Mouse (Mus musculus) ES-E14 (cell line): ENCODE measurements around the gene Lrp1.

Experiments used
- CHD2 ChIP-seq: IDR thresholded peaks from 2 replicates; pipeline ENCODE4 v1.6.1; 2014; ENCODE audit warnings: mild to moderate bottlenecking, low read depth, low read length, inconsistent platforms
- ZNF384 ChIP-seq: IDR thresholded peaks from 2 replicates; pipeline ENCODE4 v1.6.1; 2012; ENCODE audit warnings: low read depth, low read length, inconsistent platforms

- no peak for TF ChIP-seq ZNF384
- TF ChIP-seq CHD2 = no peak
Observed at GRCm38 (mm10) chr10:127527481-127527880, 93.5 kb downstream of the Lrp1 start.
